Mouse (Mus musculus): ENCODE results near the gene Lmna.

- no peak for TF ChIP-seq CTCF (IDR thresholded peaks at IDR 0.05; ENCODE audit: extremely low read depth, insufficient read depth, insufficient read length, insufficient replicate concordance)
- no peak for TF ChIP-seq POLR2A (IDR thresholded peaks at IDR 0.05; ENCODE audit: low read depth, low read length)
These were observed 42.4 kb upstream of the Lmna start for GRCm38 (mm10) chr3:88552082-88552645.
